Mouse (Mus musculus): ENCODE results near the gene Trip12. TPM values are rescaled to one million over a fixed set of nuclear protein-coding genes. Genes with fewer than 3 reads are reported as not detected.

The Trip12 gene
- polyA plus RNA-seq, 1 experiment = 115 TPM

GRCm38 (mm10) chr1:84872939-84873338 lies 32.6 kb upstream of the Trip12 start:
- no peak for TF ChIP-seq POLR2A (IDR thresholded peaks at IDR 0.05; ENCODE audit: borderline replicate concordance, extremely low read depth, insufficient read depth, insufficient read length, poor library complexity, severe bottlenecking)
- DNase-seq (ENCODE audit: low read depth) = no peak

- no peak for TF ChIP-seq CTCF (IDR thresholded peaks at IDR 0.05; ENCODE audit: borderline replicate concordance, extremely low read depth, insufficient read depth, insufficient read length)
- no peak for TF ChIP-seq POLR2A (IDR thresholded peaks at IDR 0.05; ENCODE audit: borderline replicate concordance, extremely low read depth, insufficient read depth, insufficient read length, poor library complexity, severe bottlenecking)
- DNase-seq (ENCODE audit: low read depth) = no peak
Measured at GRCm38 (mm10) chr1:84872105-84872504, 31.8 kb upstream of the Trip12 start.

GRCm38 (mm10) chr1:84871131-84871530 lies 30.8 kb upstream of the Trip12 start:
- TF ChIP-seq CTCF (IDR thresholded peaks at IDR 0.05; ENCODE audit: borderline replicate concordance, extremely low read depth, insufficient read depth, insufficient read length) (no peak), POLR2A (IDR thresholded peaks at IDR 0.05; ENCODE audit: borderline replicate concordance, extremely low read depth, insufficient read depth, insufficient read length, poor library complexity, severe bottlenecking) (no peak)
- no peak for DNase-seq (ENCODE audit: low read depth)

GRCm38 (mm10) chr1:84869498-84869897 lies 29.2 kb upstream of the Trip12 start:
- DNase-seq (ENCODE audit: low read depth) = no peak
- TF ChIP-seq CTCF (IDR thresholded peaks at IDR 0.05; ENCODE audit: borderline replicate concordance, extremely low read depth, insufficient read depth, insufficient read length) = no peak

- no peak for TF ChIP-seq CTCF (IDR thresholded peaks at IDR 0.05; ENCODE audit: borderline replicate concordance, extremely low read depth, insufficient read depth, insufficient read length)
- no peak for DNase-seq (ENCODE audit: low read depth)
Measured at GRCm38 (mm10) chr1:84868841-84869240, 28.5 kb upstream of the Trip12 start.

GRCm38 (mm10) chr1:84868311-84868710 lies 28.0 kb upstream of the Trip12 start:
- no peak for TF ChIP-seq CTCF (IDR thresholded peaks at IDR 0.05; ENCODE audit: borderline replicate concordance, extremely low read depth, insufficient read depth, insufficient read length)
- no peak for TF ChIP-seq POLR2A (IDR thresholded peaks at IDR 0.05; ENCODE audit: borderline replicate concordance, extremely low read depth, insufficient read depth, insufficient read length, poor library complexity, severe bottlenecking)
- no peak for DNase-seq (ENCODE audit: low read depth)

- TF ChIP-seq CTCF (IDR thresholded peaks at IDR 0.05; ENCODE audit: borderline replicate concordance, extremely low read depth, insufficient read depth, insufficient read length) = no peak
- TF ChIP-seq POLR2A (IDR thresholded peaks at IDR 0.05; ENCODE audit: borderline replicate concordance, extremely low read depth, insufficient read depth, insufficient read length, poor library complexity, severe bottlenecking) = no peak
- DNase-seq (ENCODE audit: low read depth) = no peak
Measured at GRCm38 (mm10) chr1:84866706-84867230, 26.5 kb upstream of the Trip12 start.

GRCm38 (mm10) chr1:84866231-84866630 lies 25.9 kb upstream of the Trip12 start:
- no peak for TF ChIP-seq CTCF (IDR thresholded peaks at IDR 0.05; ENCODE audit: borderline replicate concordance, extremely low read depth, insufficient read depth, insufficient read length)
- no peak for TF ChIP-seq POLR2A (IDR thresholded peaks at IDR 0.05; ENCODE audit: borderline replicate concordance, extremely low read depth, insufficient read depth, insufficient read length, poor library complexity, severe bottlenecking)
- DNase-seq (ENCODE audit: low read depth) = no peak

- no peak for DNase-seq (ENCODE audit: low read depth)
- no peak for TF ChIP-seq POLR2A (IDR thresholded peaks at IDR 0.05; ENCODE audit: borderline replicate concordance, extremely low read depth, insufficient read depth, insufficient read length, poor library complexity, severe bottlenecking)
- no peak for TF ChIP-seq CTCF (IDR thresholded peaks at IDR 0.05; ENCODE audit: borderline replicate concordance, extremely low read depth, insufficient read depth, insufficient read length)
Measured at GRCm38 (mm10) chr1:84864645-84865044, 24.3 kb upstream of the Trip12 start.

GRCm38 (mm10) chr1:84861255-84861630 lies 20.9 kb upstream of the Trip12 start:
- TF ChIP-seq POLR2A (IDR thresholded peaks at IDR 0.05; ENCODE audit: borderline replicate concordance, extremely low read depth, insufficient read depth, insufficient read length, poor library complexity, severe bottlenecking) (no peak), CTCF (IDR thresholded peaks at IDR 0.05; ENCODE audit: borderline replicate concordance, extremely low read depth, insufficient read depth, insufficient read length) (no peak)
- DNase-seq (ENCODE audit: low read depth) = no peak

GRCm38 (mm10) chr1:84860360-84861254 lies 20.3 kb upstream of the Trip12 start:
- no peak for TF ChIP-seq CTCF (IDR thresholded peaks at IDR 0.05; ENCODE audit: borderline replicate concordance, extremely low read depth, insufficient read depth, insufficient read length)
- no peak for TF ChIP-seq POLR2A (IDR thresholded peaks at IDR 0.05; ENCODE audit: borderline replicate concordance, extremely low read depth, insufficient read depth, insufficient read length, poor library complexity, severe bottlenecking)
- no peak for DNase-seq (ENCODE audit: low read depth)

GRCm38 (mm10) chr1:84859597-84859996 lies 19.3 kb upstream of the Trip12 start:
- DNase-seq (ENCODE audit: low read depth) = no peak
- no peak for TF ChIP-seq POLR2A (IDR thresholded peaks at IDR 0.05; ENCODE audit: borderline replicate concordance, extremely low read depth, insufficient read depth, insufficient read length, poor library complexity, severe bottlenecking)
- TF ChIP-seq CTCF (IDR thresholded peaks at IDR 0.05; ENCODE audit: borderline replicate concordance, extremely low read depth, insufficient read depth, insufficient read length) = no peak
